Mouse (Mus musculus) G1E (cell line): ENCODE measurements around the gene Dnm3.

Experiments used
- CTCF ChIP-seq: IDR thresholded peaks from 2 replicates; pipeline ENCODE4 v1.5.1; 2012; ENCODE audit warnings: low read depth, low read length, inconsistent platforms, mixed read lengths
- GATA1 ChIP-seq: IDR thresholded peaks from 2 replicates; pipeline ENCODE4 v1.6.1; 2012; ENCODE audit warnings: borderline replicate concordance, low read length, inconsistent platforms, mixed read lengths
- GATA2 ChIP-seq: IDR thresholded peaks from 2 replicates; pipeline ENCODE4 v1.6.1; 2012; ENCODE audit warnings: low read depth, low read length, inconsistent platforms, borderline replicate concordance
- POLR2AphosphoS5 ChIP-seq: IDR thresholded peaks from 2 replicates; pipeline ENCODE4 v1.6.1; 2012; ENCODE audit warnings: low read depth, low read length, inconsistent platforms; ENCODE audit not compliant: insufficient replicate concordance
- TAL1 ChIP-seq: conservative IDR thresholded peaks from 2 replicates; pipeline ENCODE4 v1.6.1; 2012; ENCODE audit warnings: low read depth, low read length, inconsistent platforms, mixed read lengths

DNA sequence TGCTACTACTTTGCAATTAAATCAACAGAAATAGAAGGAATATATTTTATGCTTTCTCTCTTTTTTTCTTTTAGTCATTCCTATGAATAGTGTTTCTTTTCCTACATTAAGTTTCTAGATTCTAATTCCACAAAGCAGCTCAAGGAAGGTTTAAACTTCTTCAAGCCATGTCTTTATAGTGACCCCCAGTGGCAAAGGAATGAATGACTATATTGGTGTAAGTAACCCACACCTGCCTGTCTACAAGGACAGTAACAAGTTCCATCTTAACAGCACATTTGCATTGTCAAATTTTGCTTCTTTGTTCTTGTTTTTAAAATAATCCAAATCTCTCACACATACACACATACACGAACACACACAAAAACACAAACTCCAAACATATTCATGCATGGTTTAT, 141.2 kb downstream of the Dnm3 start:
- TF ChIP-seq GATA1 (no peak), CTCF (no peak), GATA2 (no peak), TAL1 (no peak), POLR2AphosphoS5 (no peak)
